Mouse (Mus musculus): Measurements from ENCODE around the gene Rab7b. TPM values are rescaled to one million over a fixed set of nuclear protein-coding genes. Genes with fewer than 3 reads are reported as not detected.

The Rab7b gene
- total RNA-seq, 1 experiment from 2014 or later = 2.7 TPM

DNA sequence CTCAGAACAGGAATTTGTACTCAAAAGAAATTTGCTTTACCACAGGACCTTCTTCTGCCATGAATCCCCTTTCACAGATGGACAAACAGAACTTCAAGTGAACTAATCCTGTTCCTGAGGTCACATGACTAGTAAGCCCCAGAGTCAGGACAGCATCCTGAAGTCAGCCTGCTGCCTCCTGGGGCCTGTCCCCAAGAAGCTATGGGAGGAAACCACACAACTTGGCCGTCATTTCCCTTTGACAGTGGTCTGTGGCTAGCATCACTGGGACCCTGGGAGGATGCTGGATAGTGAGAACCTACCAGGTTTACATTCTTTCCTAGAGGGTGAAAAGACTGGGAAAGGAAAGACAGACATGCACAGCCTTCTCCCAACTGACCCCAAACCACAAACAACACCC lies 50.3 kb downstream of the Rab7b start:
- no peak for DNase-seq

DNA sequence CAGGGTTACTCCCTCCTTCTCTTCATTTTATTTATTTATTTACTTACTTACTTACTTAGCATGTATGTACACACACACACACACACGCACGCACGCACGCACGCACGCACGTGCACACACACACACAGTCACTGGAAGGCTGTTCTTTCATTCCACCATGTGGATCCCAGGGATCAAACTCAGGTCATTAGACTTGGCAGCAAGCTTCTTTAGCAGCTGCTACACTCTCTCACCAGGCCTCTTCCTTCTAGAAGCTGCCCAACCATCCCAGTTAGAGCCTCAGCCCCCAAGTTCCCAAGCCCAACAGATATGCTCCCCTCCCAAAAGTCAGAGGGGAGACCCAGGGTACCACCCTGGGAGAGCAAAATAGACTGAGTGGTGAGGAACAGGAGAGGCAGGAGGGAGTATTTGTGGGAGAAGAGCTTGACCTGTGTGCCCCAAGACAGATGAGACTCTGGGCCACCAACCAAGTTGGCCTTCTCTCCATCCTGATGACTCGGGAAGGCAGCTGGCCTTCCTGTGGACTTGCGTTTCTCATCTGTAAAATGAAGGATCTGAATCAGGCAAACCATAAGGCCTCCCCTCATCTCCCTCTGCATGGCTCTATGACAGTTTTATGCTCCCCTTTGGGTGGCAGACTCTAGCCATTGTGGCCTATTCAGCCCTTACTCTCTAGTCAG lies 51.1 kb downstream of the Rab7b start:
- no peak for DNase-seq

GRCm38 (mm10) chr1:131743868-131744464 lies 55.5 kb downstream of the Rab7b start, which contains the start of gene Slc26a9:
Gene Slc26a9, plus strand, starts transcription at chr1:131744022.
- DNase-seq = no peak

GRCm38 (mm10) chr1:131745391-131745790 lies 56.9 kb downstream of the Rab7b start:
- DNase-seq = no peak

GRCm38 (mm10) chr1:131747761-131748160 lies 59.3 kb downstream of the Rab7b start:
- DNase-seq = peak; percentile 54

- DNase-seq = no peak
Observed at GRCm38 (mm10) chr1:131748636-131749035, 60.1 kb downstream of the Rab7b start.

- DNase-seq = no peak
Observed at GRCm38 (mm10) chr1:131749706-131750545, 61.4 kb downstream of the Rab7b start.

DNA sequence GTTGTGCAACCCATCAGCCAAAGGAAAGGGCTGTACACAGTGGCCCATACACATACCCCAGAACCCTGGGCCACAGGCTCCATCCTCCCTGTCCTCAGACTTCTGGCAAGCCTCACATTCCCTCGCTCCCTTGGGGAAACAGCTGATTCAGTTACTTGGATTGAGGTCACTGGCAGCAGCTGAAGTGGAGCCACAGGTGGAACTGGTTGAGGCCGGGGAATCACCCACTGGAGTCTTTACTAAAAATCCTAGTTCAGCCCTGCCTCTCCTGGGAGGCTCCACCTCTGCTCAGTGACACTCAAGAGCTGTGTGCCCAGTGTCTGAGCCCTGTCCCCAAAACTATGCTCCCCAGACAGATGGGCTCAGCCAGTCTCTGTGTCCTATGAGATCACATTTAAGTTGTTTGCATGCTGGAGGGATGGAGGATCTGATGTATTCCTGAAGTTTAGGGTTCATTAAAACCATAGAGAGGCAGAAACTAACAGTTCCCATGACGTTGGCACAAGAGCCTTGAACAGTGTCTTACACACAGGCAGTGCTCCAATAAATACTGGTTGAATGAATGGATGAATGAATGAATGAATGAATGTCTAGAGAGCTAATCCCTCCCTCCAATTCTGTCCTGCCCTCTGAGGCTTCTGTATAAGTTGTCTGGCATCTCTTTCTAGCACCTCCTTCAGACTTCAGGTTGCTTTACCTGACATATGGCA lies 62.8 kb downstream of the Rab7b start:
- peak; percentile 48 for DNase-seq

- peak; percentile 75 for DNase-seq
Observed at GRCm38 (mm10) chr1:131751891-131752311, 63.4 kb downstream of the Rab7b start.

GRCm38 (mm10) chr1:131754212-131754829 lies 65.8 kb downstream of the Rab7b start:
- DNase-seq = no peak

DNA sequence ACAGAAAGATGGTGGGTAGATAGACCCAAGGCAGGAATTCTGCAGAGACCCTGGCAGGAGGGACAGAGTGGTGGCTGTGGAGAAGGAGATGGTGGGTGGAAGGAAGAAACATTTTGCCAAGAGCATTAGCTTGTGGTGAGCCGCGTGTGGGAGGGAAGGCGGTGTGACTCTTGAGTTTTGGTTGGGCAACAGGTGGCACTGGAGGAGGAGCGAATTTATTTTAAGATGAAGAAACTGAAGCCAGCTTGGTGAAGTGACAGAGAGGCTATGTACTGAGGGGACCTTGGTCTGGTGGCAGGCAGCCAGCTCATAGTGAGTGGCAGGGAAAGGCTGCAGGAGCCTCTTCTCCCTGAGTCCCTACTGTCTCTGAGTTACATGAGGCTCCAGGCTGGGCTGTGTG lies 66.4 kb downstream of the Rab7b start:
- DNase-seq = peak; percentile 92

- no peak for DNase-seq
Observed at GRCm38 (mm10) chr1:131757211-131757610, 68.7 kb downstream of the Rab7b start.

DNA sequence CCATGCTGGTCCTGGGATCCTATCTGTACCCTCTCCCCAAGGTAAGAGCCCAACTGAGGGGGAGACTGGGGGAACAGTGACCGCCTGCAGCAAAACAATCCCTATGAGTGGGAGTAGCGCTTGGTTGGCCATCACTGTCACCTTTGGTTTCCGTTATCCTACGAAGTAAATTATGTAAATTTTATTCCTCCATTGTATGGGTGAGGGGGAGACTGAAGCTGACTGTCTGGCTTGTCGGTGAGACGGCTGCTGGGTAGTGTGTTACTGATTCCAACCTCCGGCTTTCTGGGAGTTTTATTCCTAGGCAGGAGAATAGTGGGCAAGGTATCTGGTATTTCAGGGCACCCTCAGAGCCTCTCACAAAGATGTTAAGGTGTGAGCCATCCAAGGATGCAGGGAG lies 70.3 kb downstream of the Rab7b start:
- no peak for DNase-seq

DNA sequence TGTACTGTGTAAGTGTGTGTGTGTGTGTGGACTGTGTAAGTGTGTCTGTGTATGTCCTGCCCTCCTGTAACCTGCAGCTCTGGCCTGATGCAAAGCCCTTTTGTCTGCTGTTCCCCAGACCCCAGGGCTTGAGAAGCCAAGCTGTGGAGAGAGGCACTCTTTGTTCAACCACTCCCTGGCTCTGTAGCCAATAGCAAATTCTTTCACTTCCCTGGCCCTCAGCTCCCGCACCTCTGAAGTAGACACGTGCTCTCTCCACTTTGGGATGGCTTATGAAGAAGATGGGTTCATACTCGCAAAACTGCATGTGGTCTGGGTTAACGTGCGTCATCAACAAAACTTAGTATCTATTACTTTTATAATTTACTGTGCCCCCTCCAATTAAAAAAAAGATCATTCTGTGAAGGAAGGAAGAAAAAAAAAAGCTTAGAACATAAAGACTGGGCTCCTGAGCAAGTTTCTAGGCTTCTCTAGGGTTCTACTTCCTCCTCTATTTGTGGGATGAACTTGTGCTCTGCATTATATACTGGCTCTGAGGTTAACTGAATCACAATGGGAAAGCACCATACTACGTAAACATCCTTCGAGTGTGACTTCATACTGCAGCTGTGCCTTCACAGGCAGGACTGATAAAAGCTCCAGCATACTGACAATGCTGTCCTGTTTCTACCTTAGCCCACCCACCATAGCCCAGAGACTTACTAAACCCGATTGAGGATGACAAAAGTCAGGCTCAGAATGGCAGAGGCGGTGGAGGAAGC lies 71.4 kb downstream of the Rab7b start:
- DNase-seq = no peak

GRCm38 (mm10) chr1:131760428-131760820 lies 71.9 kb downstream of the Rab7b start:
- DNase-seq = no peak

DNA sequence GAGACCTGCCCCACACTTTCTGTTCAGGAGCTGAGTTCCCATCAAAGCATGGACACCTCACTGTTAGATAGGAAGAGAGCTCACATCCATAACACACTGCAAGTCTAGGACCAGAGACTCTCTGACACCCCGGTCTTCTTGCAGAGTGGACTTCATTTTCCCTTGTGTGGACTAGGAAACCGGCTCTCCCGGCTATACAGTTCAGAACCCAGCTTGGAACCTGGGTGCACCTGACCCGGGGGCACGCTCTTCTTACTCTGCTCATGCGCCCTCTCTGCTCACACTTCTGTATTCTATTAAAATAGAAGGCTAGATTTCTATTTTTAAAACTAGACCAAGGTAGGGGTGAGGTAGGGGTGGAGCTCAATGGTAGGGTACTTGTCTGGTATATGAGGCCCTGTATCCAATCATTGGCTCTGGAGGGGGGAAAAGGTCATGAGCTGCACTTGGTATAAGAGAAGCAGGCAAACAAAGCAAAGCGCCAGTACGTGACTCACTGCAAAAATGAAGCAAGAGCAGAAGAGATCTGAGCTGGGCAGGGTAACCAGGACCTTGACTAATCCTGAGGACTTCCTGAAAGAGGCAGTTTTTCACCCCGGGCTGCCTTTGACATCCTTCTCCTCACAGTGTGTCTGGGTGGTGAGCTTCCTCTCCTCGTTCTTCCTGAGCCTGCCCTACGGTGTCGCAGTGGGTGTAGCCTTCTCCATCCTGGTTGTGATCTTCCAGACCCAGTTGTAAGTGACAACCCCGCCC lies 72.8 kb downstream of the Rab7b start:
- DNase-seq = peak; percentile 55

- DNase-seq = no peak
Observed at GRCm38 (mm10) chr1:131763683-131764082, 75.2 kb downstream of the Rab7b start.

DNA sequence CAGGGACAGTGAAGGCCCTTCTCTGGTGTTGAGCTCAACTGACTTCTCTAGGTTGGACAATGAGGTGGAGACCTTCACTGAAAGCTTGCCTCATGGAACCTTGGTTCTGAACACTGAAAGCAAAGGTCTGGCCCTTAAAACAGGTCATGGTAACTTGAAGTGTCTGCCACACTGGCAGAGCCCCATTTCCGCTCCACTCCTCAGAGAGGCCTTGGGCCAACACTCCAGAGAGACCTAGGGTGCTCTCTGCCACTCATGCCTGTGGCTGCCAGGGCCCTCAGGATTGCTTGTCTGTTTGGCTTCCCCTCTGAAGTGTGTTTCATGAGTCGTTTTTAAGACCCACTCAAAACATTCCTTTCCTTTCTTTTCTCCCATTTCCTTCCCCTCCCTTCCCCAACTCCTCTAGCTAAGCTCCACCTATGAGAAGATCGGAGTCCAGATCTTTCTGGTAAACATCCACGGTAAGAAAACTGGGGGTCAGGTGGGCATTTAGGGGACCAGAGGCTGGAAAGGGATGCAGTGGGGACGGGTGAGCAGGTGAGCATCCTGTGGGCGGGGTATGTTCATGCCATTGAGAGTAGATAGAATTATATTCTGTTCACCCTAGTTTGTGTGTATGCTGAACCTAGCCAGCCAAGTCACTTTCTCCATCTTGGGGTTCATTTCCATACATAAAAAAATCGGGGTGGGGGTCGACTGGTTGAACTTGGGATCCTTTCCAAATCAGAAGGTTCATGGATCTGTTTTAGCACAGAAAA lies 76.3 kb downstream of the Rab7b start:
- peak; percentile 54 for DNase-seq
